Mouse (Mus musculus): ENCODE measurements around the gene Gm14226. TPM values are rescaled to one million over a fixed set of nuclear protein-coding genes. Genes with fewer than 3 reads are reported as not detected.

Gm14226 gene
- polyA plus RNA-seq (2014; fragmentation: Illumina TruSeq; extraction: RNeasy Lipid Tissue Mini Kit (QIAGEN cat#74804); ENCODE audit: low read depth, low replicate concordance) = 0.81 TPM

GRCm38 (mm10) chr2:155018251-155018755, at the start of gene Gm14226:
TSS of gene Gm14226 (plus strand) at chr2:155018266.

GRCm38 (mm10) chr2:155073978-155074765, 56.1 kb downstream of the Gm14226 start, which contains the start of gene Ahcy:
TSS of gene Ahcy (minus strand) at chr2:155074497.

Other genes with a start within 250 kb of the Gm14226 start
- not detected for gene Gm14214, start 248.2 kb upstream of the Gm14226 start, polyA plus RNA-seq (2014; fragmentation: Illumina TruSeq; extraction: RNeasy Lipid Tissue Mini Kit (QIAGEN cat#74804); ENCODE audit: low read depth, low replicate concordance)
- 151 TPM for gene Raly, start 227.2 kb upstream of the Gm14226 start, polyA plus RNA-seq (2014; fragmentation: Illumina TruSeq; extraction: RNeasy Lipid Tissue Mini Kit (QIAGEN cat#74804); ENCODE audit: low read depth, low replicate concordance)
- not detected for gene a, start 226.9 kb upstream of the Gm14226 start, polyA plus RNA-seq (2014; fragmentation: Illumina TruSeq; extraction: RNeasy Lipid Tissue Mini Kit (QIAGEN cat#74804); ENCODE audit: low read depth, low replicate concordance)
- 238 TPM for gene Eif2s2, start 125.3 kb upstream of the Gm14226 start, polyA plus RNA-seq (2014; fragmentation: Illumina TruSeq; extraction: RNeasy Lipid Tissue Mini Kit (QIAGEN cat#74804); ENCODE audit: low read depth, low replicate concordance)
- 94.2 TPM for gene Ahcy, start 56.2 kb downstream of the Gm14226 start, polyA plus RNA-seq (2014; fragmentation: Illumina TruSeq; extraction: RNeasy Lipid Tissue Mini Kit (QIAGEN cat#74804); ENCODE audit: low read depth, low replicate concordance)
- gene Itch, start 115.2 kb downstream of the Gm14226 start, polyA plus RNA-seq (2014; fragmentation: Illumina TruSeq; extraction: RNeasy Lipid Tissue Mini Kit (QIAGEN cat#74804); ENCODE audit: low read depth, low replicate concordance) = 132 TPM
- gene Dynlrb1, start 218.3 kb downstream of the Gm14226 start, polyA plus RNA-seq (2014; fragmentation: Illumina TruSeq; extraction: RNeasy Lipid Tissue Mini Kit (QIAGEN cat#74804); ENCODE audit: low read depth, low replicate concordance) = 180 TPM